Mouse (Mus musculus) testis, adult 2 months (tissue): ENCODE measurements around the gene Olfr894.

Experiments
- CTCF ChIP-seq: fragments of 200-500 bp; IDR thresholded peaks from 2 replicates; pipeline ENCODE4 v1.5.1; 2012; ENCODE audit warnings: low read depth, mild to moderate bottlenecking, inconsistent platforms, low read length, moderate library complexity; ENCODE audit not compliant: control insufficient read depth, insufficient read depth, insufficient replicate concordance
- POLR2A ChIP-seq: fragments of 200-500 bp; IDR thresholded peaks from 2 replicates; pipeline ENCODE4 v1.6.1; 2012; ENCODE audit warnings: low read depth, mild to moderate bottlenecking, inconsistent platforms, low read length, moderate library complexity; ENCODE audit not compliant: control insufficient read depth

- TF ChIP-seq CTCF: no peak
- TF ChIP-seq POLR2A: no peak
Observed at GRCm38 (mm10) chr9:38180721-38181120, 37.1 kb upstream of the Olfr894 start, which contains the start of gene Olfr891.
